Mouse (Mus musculus) stomach, embryonic 14.5 days (tissue): ENCODE data around the gene Pxmp4. TPM values are rescaled to one million over a fixed set of nuclear protein-coding genes. Genes with fewer than 3 reads are reported as not detected.
A peak's percentile ranks its signal among the peaks of the same experiment; 100 is the strongest.

Experiments
- ATAC-seq: fragments of 200-750 bp; cut with Nextera tagmentation; 2 replicates; pipeline ENCODE4 v1.8.0; 2017; ENCODE audit warnings: low read depth, moderate TSS enrichment; ENCODE audit not compliant: insufficient number of reproducible peaks, insufficient read depth, low FRiP score
- H3K27ac ChIP-seq: fragments of 300-500 bp; sonication (generic); 2 replicates; pipeline ENCODE4 v1.5.1; 2014; ENCODE audit warnings: mild to moderate bottlenecking, low read length, moderate library complexity, mixed read lengths
- H3K27me3 ChIP-seq: fragments of 300-500 bp; sonication (generic); 2 replicates; pipeline ENCODE4 v1.6.1; 2014; ENCODE audit warnings: low read length, control low read depth, mixed read lengths; ENCODE audit not compliant: control insufficient read depth, insufficient read depth
- H3K36me3 ChIP-seq: fragments of 300-500 bp; sonication (generic); 2 replicates; pipeline ENCODE4 v1.6.1; 2014; ENCODE audit warnings: mild to moderate bottlenecking, control low read depth, low read length, moderate library complexity, mixed read lengths; ENCODE audit not compliant: control insufficient read depth, insufficient read depth
- H3K4me1 ChIP-seq: fragments of 300-500 bp; sonication (generic); 2 replicates; pipeline ENCODE4 v1.6.1; 2014; ENCODE audit warnings: low read length, control low read depth, mixed read lengths; ENCODE audit not compliant: control insufficient read depth, insufficient read depth
- H3K4me2 ChIP-seq: fragments of 300-500 bp; sonication (generic); replicated peaks from 2 replicates; pipeline ENCODE4 v1.6.1; 2014; ENCODE audit warnings: low read depth, low read length, control low read depth
- H3K4me3 ChIP-seq: fragments of 300-500 bp; sonication (generic); 2 replicates; pipeline ENCODE4 v1.5.1; 2014; ENCODE audit warnings: low read depth, low read length, control low read depth
- H3K9ac ChIP-seq: fragments of 300-500 bp; sonication (generic); replicated peaks from 2 replicates; pipeline ENCODE4 v1.6.1; 2014; ENCODE audit warnings: low read depth, mild to moderate bottlenecking, control low read depth, low read length, moderate library complexity, mixed read lengths
- H3K9me3 ChIP-seq: fragments of 300-500 bp; sonication (generic); 2 replicates; pipeline ENCODE4 v1.6.1; 2016; ENCODE audit warnings: low read depth, low read length, control low read depth; ENCODE audit not compliant: control insufficient read depth
- WGBS: fragments of 180-500 bp; shearing (Covaris S2); extraction: QIAGEN DNeasy Blood & Tissue Kit; methylation state at CpG from one replicate; pipeline ENCODE4 v1.1.7; 2014; 5-methylcytosine and 5-hydroxymethylcytosine counted together
- polyA plus RNA-seq: library from polyadenylated mRNA; unstranded; fragments of >200 nt; fragmentation: Nextera tagmentation; extraction: Ambion mirVana; gene quantifications from 2 replicates; pipeline ENCODE4 v1.2.1, GENCODE M21; 2014

Gene Pxmp4
- polyA plus RNA-seq, 1 experiment from 2014 or later, result 29.5 TPM

DNA sequence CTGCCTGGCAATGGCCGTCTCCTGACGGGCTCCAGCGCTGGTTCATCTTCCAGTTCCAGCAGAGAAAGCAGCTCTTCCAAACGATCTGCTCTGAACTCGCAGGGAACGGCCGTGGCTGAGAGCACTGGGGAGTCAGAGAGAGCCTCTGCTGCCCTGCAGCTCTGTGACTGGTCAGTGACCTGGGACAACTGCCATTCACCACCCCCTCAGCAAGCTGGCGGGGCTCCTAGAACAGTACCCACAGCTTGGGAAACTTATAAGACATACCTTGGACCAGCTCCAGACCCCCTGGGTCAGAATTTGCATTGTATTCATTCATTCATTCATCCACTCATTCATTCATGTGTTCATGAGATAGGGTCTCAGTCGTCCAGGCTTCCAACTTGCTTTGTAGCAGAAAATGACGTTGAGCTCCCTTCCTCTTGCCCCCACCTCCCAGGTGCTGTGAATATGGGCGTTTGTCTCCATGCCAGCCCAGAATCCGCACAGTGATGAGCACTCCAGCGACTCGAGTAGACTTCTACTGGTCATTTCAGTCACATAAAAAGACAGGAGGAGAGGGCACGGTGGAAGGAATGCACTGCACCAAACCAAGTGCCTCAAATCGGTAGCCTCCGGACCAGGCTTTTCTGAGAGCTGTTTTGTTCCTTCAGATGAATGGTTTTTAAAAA, 18.4 kb downstream of the Pxmp4 start:
- 62% methylated on average over 17 of the region's 17 CpGs for WGBS
- Histone ChIP-seq H3K36me3 (no peaks in the 10 kb centered on the region), H3K9ac (no peak overlapping the region), H3K4me1 (peaks cover 3% of the 10 kb centered on the region; the same call in 1 of the 2 replicates), H3K9me3 (no peaks in the 10 kb centered on the region), H3K27me3 (no peaks in the 10 kb centered on the region), H3K4me3 (no peak overlapping the region), H3K4me2 (no peak overlapping the region), H3K27ac (no peak overlapping the region)
- ATAC-seq, result no peak

DNA sequence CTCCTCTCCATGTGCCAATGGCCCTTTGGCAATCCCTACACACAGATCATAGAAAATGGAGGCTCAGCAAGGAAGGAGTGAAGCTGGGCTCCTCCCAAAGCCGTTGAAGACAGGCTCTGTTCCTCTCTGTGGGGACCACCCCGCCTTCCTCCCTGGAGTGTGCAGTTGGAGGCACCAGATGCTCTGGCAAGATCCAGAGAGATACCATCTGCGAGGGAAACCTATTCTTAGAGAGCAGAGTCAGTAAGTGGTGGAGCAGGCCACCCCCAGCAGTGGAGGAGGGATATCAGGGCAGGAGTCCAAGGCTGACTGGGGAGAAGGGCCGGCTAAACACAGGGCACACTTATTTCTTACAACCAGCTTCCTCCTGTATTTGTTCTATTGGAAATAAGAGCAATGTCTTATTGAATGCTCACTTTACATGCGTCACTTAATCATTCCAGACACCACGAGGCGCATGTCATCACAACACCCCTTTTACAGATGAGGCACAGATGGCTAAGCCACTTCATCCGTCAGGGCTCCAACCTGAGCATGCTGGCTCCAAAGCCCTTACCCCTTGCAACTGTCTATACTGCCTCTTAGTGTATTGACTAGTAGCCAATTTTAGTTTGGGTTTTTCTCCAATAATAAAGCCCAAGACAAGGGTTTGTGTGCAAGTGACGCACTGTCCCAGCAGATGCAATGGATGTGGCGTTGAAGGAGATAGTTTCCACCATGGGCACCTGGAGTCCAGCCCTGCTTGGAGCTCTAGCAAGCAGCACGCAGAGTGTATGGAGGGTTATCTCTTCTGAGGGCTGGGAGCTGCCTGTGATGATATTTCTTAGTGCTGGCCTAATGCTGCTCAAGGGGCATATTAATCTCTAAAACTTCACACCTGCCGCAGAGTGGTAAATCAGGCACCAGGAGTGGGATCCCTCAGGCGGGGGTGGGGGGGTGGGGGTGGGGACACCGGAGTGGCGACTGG, 19.3 kb downstream of the Pxmp4 start:
- peak; percentile 75; the same call in 1 of the 2 replicates for ATAC-seq

DNA sequence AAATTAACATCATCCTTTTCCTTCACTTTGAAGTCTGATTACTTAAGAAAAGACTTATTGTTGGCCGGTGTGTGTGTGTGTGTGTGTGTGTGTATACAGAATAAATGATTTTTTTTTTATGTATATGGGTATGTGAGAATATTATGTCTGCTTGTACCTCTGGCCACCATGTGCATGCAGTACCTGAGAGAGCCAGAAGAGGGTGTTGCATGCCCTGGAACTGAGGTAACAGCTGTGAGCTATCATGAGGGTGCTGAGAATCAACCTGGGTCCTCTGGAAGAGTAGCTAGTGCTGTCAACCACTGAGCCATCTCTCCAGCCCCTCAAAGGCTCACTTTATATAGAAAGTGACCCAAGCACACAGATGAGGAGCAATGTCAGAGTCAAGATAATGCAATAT, 22.1 kb downstream of the Pxmp4 start:
- H3K4me3 ChIP-seq, result no peak overlapping the region
- H3K9me3 ChIP-seq, result no peaks in the 10 kb centered on the region
- H3K4me2 ChIP-seq, result no peak overlapping the region
- ATAC-seq, result no peak
- H3K9ac ChIP-seq, result no peak overlapping the region
- WGBS, result 89% methylated on average over 1 of the region's 1 CpGs
- peaks cover 3% of the 10 kb centered on the region; the same call in 1 of the 2 replicates for H3K4me1 ChIP-seq
- no peak overlapping the region for H3K27ac ChIP-seq
- no peaks in the 10 kb centered on the region for H3K27me3 ChIP-seq
- no peaks in the 10 kb centered on the region for H3K36me3 ChIP-seq

More for the DNA sequence above, 19.3 kb downstream of the Pxmp4 start:
- Histone ChIP-seq H3K36me3 (no peaks in the 10 kb centered on the region), H3K4me2 (no peak overlapping the region), H3K27ac (no peak overlapping the region), H3K9ac (no peak overlapping the region), H3K4me3 (no peak overlapping the region), H3K9me3 (no peaks in the 10 kb centered on the region), H3K4me1 (peaks cover 3% of the 10 kb centered on the region; the same call in 1 of the 2 replicates), H3K27me3 (no peaks in the 10 kb centered on the region)
- WGBS, result 56% methylated on average over 15 of the region's 15 CpGs

GRCm38 (mm10) chr2:154580586-154580985, 22.9 kb downstream of the Pxmp4 start:
- no peak overlapping the region for H3K4me3 ChIP-seq
- no peaks in the 10 kb centered on the region for H3K36me3 ChIP-seq
- H3K27ac ChIP-seq, result no peak overlapping the region
- H3K27me3 ChIP-seq, result no peaks in the 10 kb centered on the region
- 77% methylated on average over 8 of the region's 8 CpGs for WGBS
- ATAC-seq, result no peak
- no peaks in the 10 kb centered on the region for H3K9me3 ChIP-seq
- H3K4me1 ChIP-seq, result peaks cover 3% of the 10 kb centered on the region; the same call in 1 of the 2 replicates
- H3K4me2 ChIP-seq, result no peak overlapping the region
- no peak overlapping the region for H3K9ac ChIP-seq

DNA sequence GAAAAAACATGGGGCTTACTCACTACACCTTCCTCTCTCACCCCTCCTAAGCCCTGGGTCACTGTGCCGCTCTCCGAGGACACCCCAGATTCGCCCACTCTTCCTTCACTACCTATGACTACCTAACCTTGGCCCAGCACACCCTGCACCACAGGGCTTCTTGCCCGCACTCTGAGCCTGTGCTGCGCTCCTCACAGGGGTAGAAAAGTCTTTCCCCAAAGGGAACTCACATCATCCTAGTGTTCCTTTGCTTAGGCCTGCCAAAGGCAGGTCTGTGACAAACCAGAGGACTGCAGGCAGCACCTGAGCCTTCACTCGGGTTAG, 25.8 kb downstream of the Pxmp4 start:
- ATAC-seq, result no peak
- H3K27me3 ChIP-seq, result no peaks in the 10 kb centered on the region
- no peak overlapping the region for H3K27ac ChIP-seq
- H3K4me3 ChIP-seq, result no peak overlapping the region
- WGBS, result 86% methylated on average over 6 of the region's 6 CpGs
- no peak overlapping the region for H3K9ac ChIP-seq
- H3K4me2 ChIP-seq, result no peak overlapping the region
- H3K36me3 ChIP-seq, result no peaks in the 10 kb centered on the region
- no peaks in the 10 kb centered on the region for H3K9me3 ChIP-seq
- no peaks in the 10 kb centered on the region for H3K4me1 ChIP-seq

DNA sequence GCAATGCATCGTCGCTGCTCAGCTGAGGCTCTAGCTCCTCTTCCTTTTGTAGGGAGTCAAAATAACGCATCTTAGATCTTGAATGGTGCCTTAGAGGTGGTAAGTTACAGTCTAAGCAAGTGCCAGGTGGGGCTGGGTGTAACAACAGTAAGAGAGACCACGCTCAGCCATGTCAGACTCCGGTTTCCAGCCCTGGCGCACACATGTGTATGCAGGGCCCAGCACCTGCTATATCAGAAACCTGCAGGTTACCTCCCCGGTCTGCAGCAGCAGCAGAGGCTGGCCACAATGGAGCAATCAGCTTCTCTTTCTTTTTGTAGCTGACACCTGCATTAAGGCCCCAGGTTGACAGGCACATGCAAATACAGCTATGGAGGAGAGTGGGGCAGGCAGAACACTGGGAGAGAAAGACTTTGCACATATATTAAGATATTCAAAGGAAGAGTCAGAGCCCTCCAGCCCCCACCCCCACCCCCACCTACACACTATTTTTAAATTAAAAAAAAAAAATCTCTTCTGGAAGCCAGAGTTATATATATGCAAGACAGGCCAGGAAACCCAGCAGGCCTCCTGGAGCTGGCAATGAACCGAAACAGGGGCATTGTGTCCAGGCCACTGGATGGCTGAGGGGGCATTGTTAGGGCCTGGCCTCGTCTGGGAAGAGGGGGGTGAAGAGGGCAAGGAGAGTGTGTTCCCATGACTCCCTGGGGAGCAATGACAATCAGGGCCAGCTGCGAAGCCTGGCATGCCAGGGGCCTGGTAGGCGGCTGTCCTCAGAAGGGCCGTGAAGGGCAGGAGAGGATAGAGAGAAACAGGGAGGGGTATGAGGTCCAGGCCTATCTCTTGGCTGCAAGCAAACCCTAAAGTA, 26.4 kb downstream of the Pxmp4 start:
- no peak for ATAC-seq
- Histone ChIP-seq H3K4me1 (no peaks in the 10 kb centered on the region), H3K4me2 (no peak overlapping the region), H3K27me3 (no peaks in the 10 kb centered on the region), H3K27ac (no peak overlapping the region), H3K36me3 (no peaks in the 10 kb centered on the region), H3K9me3 (no peaks in the 10 kb centered on the region), H3K9ac (no peak overlapping the region), H3K4me3 (no peak overlapping the region)
- 62% methylated on average over 12 of the region's 12 CpGs for WGBS

DNA sequence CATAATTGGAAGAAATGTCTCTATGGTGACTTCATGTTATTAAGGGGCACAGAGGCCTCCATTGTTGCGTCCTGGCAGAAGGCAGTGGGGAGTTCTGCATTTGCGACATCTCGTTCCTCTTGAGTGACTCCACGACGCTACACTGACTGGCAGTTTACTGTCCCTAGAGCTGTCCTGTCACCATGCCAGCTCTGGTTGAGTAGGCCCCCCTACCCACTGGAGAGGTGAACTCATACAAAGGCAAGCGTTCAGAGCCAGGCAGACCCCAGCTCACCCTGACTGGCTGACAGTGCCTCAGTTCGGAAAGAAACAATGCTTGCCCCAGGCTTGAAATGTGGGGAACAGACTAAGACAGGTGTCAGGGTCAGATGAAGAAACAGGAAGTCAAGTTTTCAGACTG, 29.2 kb downstream of the Pxmp4 start:
- ATAC-seq, result no peak
- Histone ChIP-seq H3K4me3 (no peak overlapping the region), H3K36me3 (no peaks in the 10 kb centered on the region), H3K27ac (no peak overlapping the region), H3K27me3 (no peaks in the 10 kb centered on the region), H3K9me3 (no peaks in the 10 kb centered on the region), H3K9ac (no peak overlapping the region), H3K4me2 (no peak overlapping the region), H3K4me1 (no peaks in the 10 kb centered on the region; the same call in 1 of the 2 replicates)
- WGBS, result 71% methylated on average over 7 of the region's 7 CpGs

DNA sequence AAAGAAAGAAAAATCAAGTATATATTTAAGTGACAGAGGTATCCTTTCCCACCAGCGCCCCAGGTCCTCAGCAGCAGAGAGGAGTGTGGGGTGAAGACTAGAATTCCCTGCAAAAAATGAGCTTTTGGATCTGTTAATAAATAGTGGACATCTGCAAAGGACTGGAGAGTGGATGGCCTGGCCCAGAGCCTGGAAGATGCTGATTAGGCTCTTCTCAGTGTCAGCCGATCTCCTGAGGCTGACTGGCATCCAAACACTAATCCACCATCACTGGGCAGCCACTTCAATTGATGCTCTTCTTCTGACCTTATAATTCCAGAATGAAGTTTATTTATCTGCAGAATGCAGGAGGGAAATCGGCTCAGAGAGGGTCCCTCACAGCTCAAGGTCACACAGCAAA, 30.5 kb downstream of the Pxmp4 start:
- no peak for ATAC-seq
- H3K4me2 ChIP-seq, result no peak overlapping the region
- H3K27me3 ChIP-seq, result no peaks in the 10 kb centered on the region
- no peaks in the 10 kb centered on the region for H3K36me3 ChIP-seq
- no peak overlapping the region for H3K27ac ChIP-seq
- peaks cover 10% of the 10 kb centered on the region; the same call in 1 of the 2 replicates for H3K4me1 ChIP-seq
- no peak overlapping the region for H3K4me3 ChIP-seq
- H3K9me3 ChIP-seq, result no peaks in the 10 kb centered on the region
- WGBS, result 74% methylated on average over 3 of the region's 3 CpGs
- H3K9ac ChIP-seq, result no peak overlapping the region
